Mouse (Mus musculus) lung, embryonic 15.5 days (tissue): ENCODE measurements at regions not wholly inside any gene's neighbourhood (a gene's known extent, or its start where the extent isn't known, plus 50 kb on each side); places are given as distances from the start of the nearest gene placed in this dataset.
A peak's percentile ranks its signal among the peaks of the same experiment; 100 is the strongest.

Experiments
- ATAC-seq: fragments of 200-750 bp; cut with Nextera tagmentation; 2 replicates; pipeline ENCODE4 v1.8.0; 2017; ENCODE audit warnings: moderate number of reproducible peaks, borderline replicate concordance; ENCODE audit not compliant: low FRiP score, low TSS enrichment; ENCODE audit errors: extremely low read depth
- H3K27ac ChIP-seq: fragments of 300-500 bp; sonication (generic); 2 replicates; pipeline ENCODE4 v1.5.1; 2015; ENCODE audit warnings: moderate library complexity, mild to moderate bottlenecking, inconsistent platforms
- H3K27me3 ChIP-seq: fragments of 300-500 bp; sonication (generic); 2 replicates; pipeline ENCODE4 v1.6.1; 2015; ENCODE audit warnings: inconsistent platforms
- H3K36me3 ChIP-seq: fragments of 300-500 bp; sonication (generic); 2 replicates; pipeline ENCODE4 v1.6.1; 2015; ENCODE audit warnings: inconsistent platforms
- H3K4me1 ChIP-seq: fragments of 300-500 bp; sonication (generic); 2 replicates; pipeline ENCODE4 v1.6.1; 2015; ENCODE audit warnings: inconsistent platforms
- H3K4me2 ChIP-seq: fragments of 300-500 bp; sonication (generic); 2 replicates; pipeline ENCODE4 v1.6.1; 2015; ENCODE audit warnings: inconsistent platforms, mild to moderate bottlenecking, moderate library complexity
- H3K4me3 ChIP-seq: fragments of 300-500 bp; sonication (generic); 2 replicates; pipeline ENCODE4 v1.5.1; 2015; ENCODE audit warnings: mild to moderate bottlenecking, inconsistent platforms
- H3K9ac ChIP-seq: fragments of 300-500 bp; sonication (generic); 2 replicates; pipeline ENCODE4 v1.6.1; 2015; ENCODE audit warnings: inconsistent platforms
- H3K9me3 ChIP-seq: fragments of 300-500 bp; sonication (generic); 2 replicates; pipeline ENCODE4 v1.6.1; 2016; ENCODE audit warnings: inconsistent platforms
- WGBS: fragments of 180-500 bp; shearing (Covaris S2); methylation state at CpG from one replicate; pipeline ENCODE4 v1.1.7; 2015; 5-methylcytosine and 5-hydroxymethylcytosine counted together

GRCm38 (mm10) chr4:65014790-65015189 is 109.2 kb upstream of the Pappa start:
- WGBS = 40% methylated on average over 4 of the region's 4 CpGs
- peak; percentile 49; the same call in 1 of the 2 replicates for ATAC-seq
- H3K4me2 ChIP-seq = no peak overlapping the region

GRCm38 (mm10) chr4:65019487-65019886 is 104.5 kb upstream of the Pappa start:
- no peak overlapping the region for H3K4me3 ChIP-seq
- no peaks in the 10 kb centered on the region for H3K4me1 ChIP-seq
- H3K27me3 ChIP-seq = no peaks in the 10 kb centered on the region
- no peak overlapping the region for H3K9ac ChIP-seq
- WGBS = 60% methylated on average over 2 of the region's 2 CpGs
- no peak overlapping the region for H3K4me2 ChIP-seq
- no peak overlapping the region for H3K27ac ChIP-seq
- H3K36me3 ChIP-seq = no peaks in the 10 kb centered on the region
- H3K9me3 ChIP-seq = no peaks in the 10 kb centered on the region
- ATAC-seq = no peak

More at GRCm38 (mm10) chr4:65014790-65015189, 109.2 kb upstream of the Pappa start:
- no peaks in the 10 kb centered on the region for H3K36me3 ChIP-seq
- H3K4me1 ChIP-seq = no peaks in the 10 kb centered on the region
- H3K27me3 ChIP-seq = no peaks in the 10 kb centered on the region
- no peak overlapping the region for H3K4me3 ChIP-seq
- H3K9me3 ChIP-seq = no peaks in the 10 kb centered on the region
- no peak overlapping the region for H3K27ac ChIP-seq
- H3K9ac ChIP-seq = no peak overlapping the region

- 44% methylated on average over 2 of the region's 2 CpGs for WGBS
These were observed 70.6 kb upstream of the Pappa start for GRCm38 (mm10) chr4:65053336-65053735.

More at GRCm38 (mm10) chr4:65053336-65053735, 70.6 kb upstream of the Pappa start:
- H3K36me3 ChIP-seq = no peaks in the 10 kb centered on the region
- H3K4me3 ChIP-seq = no peak overlapping the region
- no peaks in the 10 kb centered on the region for H3K4me1 ChIP-seq
- no peaks in the 10 kb centered on the region for H3K27me3 ChIP-seq
- no peak overlapping the region for H3K9ac ChIP-seq
- no peak overlapping the region for H3K27ac ChIP-seq
- no peaks in the 10 kb centered on the region for H3K9me3 ChIP-seq
- no peak for ATAC-seq
- H3K4me2 ChIP-seq = no peak overlapping the region
